Mouse (Mus musculus) hindbrain, embryonic 14.5 days (tissue): ENCODE data around the gene Zfp87. TPM values are rescaled to one million over a fixed set of nuclear protein-coding genes. Genes with fewer than 3 reads are reported as not detected.
A peak's percentile ranks its signal among the peaks of the same experiment; 100 is the strongest.

Experiments
- ATAC-seq: fragments of 200-750 bp; cut with Nextera tagmentation; 2 replicates; pipeline ENCODE4 v1.8.0; 2017; ENCODE audit warnings: moderate number of reproducible peaks, mild to moderate bottlenecking, moderate TSS enrichment, moderate library complexity; ENCODE audit not compliant: low FRiP score
- DNase-seq: peaks from one replicate; pipeline ENCODE4 v3.0.0-alpha.2; 2015; ENCODE audit warnings: low spot score
- H3K27ac ChIP-seq: fragments of 300-500 bp; sonication (generic); 2 replicates; pipeline ENCODE4 v1.5.1; 2014; ENCODE audit warnings: mild to moderate bottlenecking, moderate library complexity
- H3K27me3 ChIP-seq: fragments of 300-500 bp; sonication (generic); 2 replicates; pipeline ENCODE4 v1.6.1; 2014; ENCODE audit warnings: mild to moderate bottlenecking, low read length, mixed read lengths; ENCODE audit not compliant: control insufficient read depth, insufficient read depth
- H3K36me3 ChIP-seq: fragments of 300-500 bp; sonication (generic); replicated peaks from 2 replicates; pipeline ENCODE4 v1.6.1; 2014; ENCODE audit not compliant: control insufficient read depth, insufficient read depth
- H3K4me1 ChIP-seq: fragments of 300-500 bp; sonication (generic); replicated peaks from 2 replicates; pipeline ENCODE4 v1.6.1; 2014; ENCODE audit warnings: antibody characterized with exemption, low read length, mixed read lengths; ENCODE audit not compliant: control insufficient read depth, insufficient read depth
- H3K4me2 ChIP-seq: fragments of 300-500 bp; sonication (generic); replicated peaks from 2 replicates; pipeline ENCODE4 v1.6.1; 2014; ENCODE audit warnings: mild to moderate bottlenecking, moderate library complexity
- H3K4me3 ChIP-seq: fragments of 300-500 bp; sonication (generic); replicated peaks from 2 replicates; pipeline ENCODE4 v1.5.1; 2014; ENCODE audit warnings: mild to moderate bottlenecking, low read length
- H3K9ac ChIP-seq: fragments of 300-500 bp; sonication (generic); 2 replicates; pipeline ENCODE4 v1.6.1; 2014
- H3K9me3 ChIP-seq: fragments of 300-500 bp; sonication (generic); 2 replicates; pipeline ENCODE4 v1.6.1; 2016; ENCODE audit warnings: low read length; ENCODE audit not compliant: control insufficient read depth
- WGBS: fragments of 180-500 bp; shearing (Covaris S2); extraction: QIAGEN DNeasy Blood & Tissue Kit; methylation state at CpG from one replicate; pipeline ENCODE4 v1.1.7; 2014; 5-methylcytosine and 5-hydroxymethylcytosine counted together
- polyA plus RNA-seq: library from polyadenylated mRNA; unstranded; fragments of >200 nt; fragmentation: Nextera tagmentation; extraction: Ambion mirVana; gene quantifications from 2 replicates; pipeline ENCODE4 v1.2.1, GENCODE M21; 2014

Gene Zfp87
- polyA plus RNA-seq, result 36.3 and 40.2 TPM in 2 replicates

GRCm38 (mm10) chr13:67525753-67526410 lies at the start of gene Zfp87, which contains the start of gene Gm26965:
TSS of gene Zfp87 (minus strand) at chr13:67526177.
TSS of gene Gm26965 (minus strand) at chr13:67526151.
- peak; percentile 95 for DNase-seq
- no peaks in the 10 kb centered on the region for H3K27me3 ChIP-seq
- peak within 1 kb of the TSS; percentile 74 for H3K4me3 ChIP-seq
- H3K36me3 ChIP-seq, result peaks cover 3% of the 10 kb centered on the region
- no peaks in the 10 kb centered on the region for H3K9me3 ChIP-seq
- H3K9ac ChIP-seq, result peak within 1 kb of the TSS; percentile 82
- WGBS, result under 1% methylated on average over 27 of the region's 27 CpGs
- peak within 1 kb of the TSS; percentile 90 for H3K4me2 ChIP-seq
- H3K4me1 ChIP-seq, result peaks cover 18% of the 10 kb centered on the region
- H3K27ac ChIP-seq, result peak within 1 kb of the TSS; percentile 73
- peak; percentile 99 for ATAC-seq

GRCm38 (mm10) chr13:67572591-67573189 lies 46.7 kb upstream of the Zfp87 start:
- no peak overlapping the region for H3K27ac ChIP-seq
- ATAC-seq, result no peak
- H3K4me2 ChIP-seq, result no peak overlapping the region
- no peaks in the 10 kb centered on the region for H3K36me3 ChIP-seq
- H3K4me1 ChIP-seq, result no peaks in the 10 kb centered on the region
- no peaks in the 10 kb centered on the region for H3K9me3 ChIP-seq
- H3K4me3 ChIP-seq, result no peak overlapping the region
- 83% methylated on average over 5 of the region's 5 CpGs for WGBS
- no peaks in the 10 kb centered on the region for H3K27me3 ChIP-seq
- H3K9ac ChIP-seq, result no peak overlapping the region
- DNase-seq, result no peak

- H3K9ac ChIP-seq, result peak within 1 kb of the TSS; percentile 95
- peak within 1 kb of the TSS; percentile 81 for H3K27ac ChIP-seq
- H3K27me3 ChIP-seq, result no peaks in the 10 kb centered on the region
- no peaks in the 10 kb centered on the region for H3K9me3 ChIP-seq
- H3K4me1 ChIP-seq, result peaks cover 16% of the 10 kb centered on the region
- 81% methylated on average over 4 of the region's 4 CpGs for WGBS
- no peaks in the 10 kb centered on the region for H3K36me3 ChIP-seq
- H3K4me2 ChIP-seq, result peak within 1 kb of the TSS; percentile 82
- DNase-seq (no peak), ATAC-seq (no peak)
- peak within 1 kb of the TSS; percentile 94 for H3K4me3 ChIP-seq
Observed at GRCm38 (mm10) chr13:67553730-67554129, 27.8 kb upstream of the Zfp87 start, which contains the start of gene Zfp748. TSS of gene Zfp748 (minus strand) at chr13:67553830.

GRCm38 (mm10) chr13:67552505-67553346 lies 26.7 kb upstream of the Zfp87 start:
- Histone ChIP-seq H3K27ac (peak overlapping the region; percentile 81), H3K9ac (peak overlapping the region; percentile 95), H3K4me3 (peak overlapping the region; percentile 94), H3K36me3 (no peaks in the 10 kb centered on the region), H3K9me3 (no peaks in the 10 kb centered on the region), H3K4me1 (peaks cover 16% of the 10 kb centered on the region), H3K27me3 (no peaks in the 10 kb centered on the region), H3K4me2 (peak overlapping the region; percentile 82)
- DNase-seq (peak; percentile 90), ATAC-seq (peak; percentile 99)
- WGBS, result under 1% methylated on average over 44 of the region's 44 CpGs

- 86% methylated on average over 1 of the region's 1 CpGs for WGBS
- Histone ChIP-seq H3K4me1 (peaks cover 2% of the 10 kb centered on the region; the same call in 1 of the 2 replicates), H3K9me3 (no peaks in the 10 kb centered on the region), H3K36me3 (peaks cover 47% of the 10 kb centered on the region), H3K27ac (no peak overlapping the region), H3K4me3 (no peak overlapping the region), H3K27me3 (no peaks in the 10 kb centered on the region), H3K4me2 (no peak overlapping the region), H3K9ac (no peak overlapping the region)
- no peak for DNase-seq
- no peak for ATAC-seq
Observed at GRCm38 (mm10) chr13:67545941-67546340, 20.0 kb upstream of the Zfp87 start.

GRCm38 (mm10) chr13:67527049-67527730 lies 1.2 kb upstream of the Zfp87 start:
- no peaks in the 10 kb centered on the region for H3K9me3 ChIP-seq
- no peak overlapping the region for H3K4me2 ChIP-seq
- DNase-seq (no peak), ATAC-seq (no peak)
- H3K36me3 ChIP-seq, result no peaks in the 10 kb centered on the region
- no peaks in the 10 kb centered on the region for H3K27me3 ChIP-seq
- peaks cover 18% of the 10 kb centered on the region for H3K4me1 ChIP-seq
- WGBS, result 71% methylated on average over 3 of the region's 3 CpGs
- no peak overlapping the region for H3K27ac ChIP-seq
- no peak overlapping the region for H3K4me3 ChIP-seq
- no peak overlapping the region for H3K9ac ChIP-seq

GRCm38 (mm10) chr13:67500908-67501307 lies 25.1 kb downstream of the Zfp87 start:
- H3K36me3 ChIP-seq, result no peaks in the 10 kb centered on the region
- no peak; the same call in 1 of the 2 replicates for ATAC-seq
- no peak overlapping the region for H3K27ac ChIP-seq
- H3K4me3 ChIP-seq, result no peak overlapping the region; the same call in 1 of the 2 replicates
- peaks cover 8% of the 10 kb centered on the region; the same call in 1 of the 2 replicates for H3K4me1 ChIP-seq
- no peaks in the 10 kb centered on the region for H3K27me3 ChIP-seq
- H3K9me3 ChIP-seq, result no peaks in the 10 kb centered on the region
- WGBS, result 86% methylated on average over 1 of the region's 1 CpGs
- no peak for DNase-seq
- H3K9ac ChIP-seq, result no peak overlapping the region
- peak overlapping the region; percentile 70 for H3K4me2 ChIP-seq

- WGBS, result 0% methylated on average over 22 of the region's 22 CpGs
- no peaks in the 10 kb centered on the region for H3K9me3 ChIP-seq
- peak within 1 kb of the TSS; percentile 54 for H3K4me3 ChIP-seq
- H3K9ac ChIP-seq, result peak within 1 kb of the TSS; percentile 61
- peaks cover 8% of the 10 kb centered on the region; the same call in 1 of the 2 replicates for H3K4me1 ChIP-seq
- DNase-seq (peak; percentile 93), ATAC-seq (peak; percentile 98)
- H3K27me3 ChIP-seq, result no peaks in the 10 kb centered on the region
- peak within 1 kb of the TSS; percentile 70 for H3K4me2 ChIP-seq
- H3K36me3 ChIP-seq, result peaks cover 2% of the 10 kb centered on the region; the same call in 1 of the 2 replicates
- H3K27ac ChIP-seq, result no peak within 1 kb of the TSS
Observed at GRCm38 (mm10) chr13:67500084-67500719, 25.8 kb downstream of the Zfp87 start, which contains the start of gene Zfp58. TSS of gene Zfp58 (minus strand) at chr13:67500555.
